Comparison of ENCODE assay signal across 25 mouse cellular contexts in the genomic region with DNA sequence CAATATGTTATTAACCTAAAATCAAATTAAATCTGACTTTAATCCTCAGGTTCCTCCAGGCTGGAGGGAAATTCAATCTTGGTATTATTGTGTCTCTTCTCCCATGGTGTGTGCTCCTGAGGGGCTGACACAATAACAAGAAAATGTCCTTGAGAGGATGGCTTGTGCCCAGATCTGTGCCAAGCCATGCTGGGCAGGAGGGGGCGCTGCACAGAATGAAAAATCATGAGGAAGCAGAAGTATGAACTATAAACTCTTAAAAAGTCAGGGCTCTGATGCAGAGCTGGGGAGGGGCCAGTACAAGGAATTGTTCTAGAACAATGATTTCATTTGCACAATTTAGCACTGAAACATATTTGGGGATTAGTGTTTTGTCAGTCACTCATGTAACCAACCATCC.
DNase-seq lines count a peak whose midpoint lies in the region; ATAC-seq and TF ChIP-seq lines count a peak whose summit lies in the region.
"Had no signal": no experiment of that assay in that cellular context is flagged by ENCODE, and none has a peak within 500 bp of the region (broad histone marks: within the 10 kb centered on the region; RNA-seq: fewer than 3 reads in every experiment).

No protein-coding gene starts in this region.

- WGBS in hindbrain, embryonic 12.5 days, result 67% methylated on average over 1 of the region's 1 CpGs

- no peaks in the 10 kb centered on the region for H3K4me1 ChIP-seq in CH12.LX (ENCODE audit: control insufficient read depth in 1 of 2, insufficient read depth in 2 of 2)
- H3K4me1 ChIP-seq in hindbrain, embryonic 12.5 days, result no peaks in the 10 kb centered on the region
- H3K4me1 ChIP-seq: embryonic facial prominence, embryonic 12.5 days; embryonic facial prominence, embryonic 15.5 days; heart, embryonic 10.5 days; hindbrain, embryonic 13.5 days had no signal

- H3K4me2 ChIP-seq in CH12.LX (ENCODE audit: insufficient read depth, low read depth, poor library complexity, severe bottlenecking), result no peak overlapping the region
- H3K4me2 ChIP-seq in hindbrain, embryonic 12.5 days (replicated peaks), result no peak overlapping the region
- H3K4me2 ChIP-seq: embryonic facial prominence, embryonic 12.5 days; embryonic facial prominence, embryonic 15.5 days; hindbrain, embryonic 13.5 days had no signal

- no peak overlapping the region for H3K4me3 ChIP-seq in CH12.LX (replicated peaks in 1 of 3; ENCODE audit: low read depth in 2 of 3, low read length in 2 of 3, poor library complexity in 1 of 3)
- no peak overlapping the region for H3K4me3 ChIP-seq in hindbrain, embryonic 12.5 days
- H3K4me3 ChIP-seq: embryonic facial prominence, embryonic 12.5 days; embryonic facial prominence, embryonic 15.5 days; gastrocnemius, adult 2 months; heart, adult 2 months; heart, embryonic 10.5 days; hindbrain, embryonic 13.5 days had no signal

- dilution Hi-C loops in CH12.LX (cut with MboI; ENCODE audit: extremely low pct_ligation_motif_present, extremely low pct_unique_long_range_greater_than_20kb, low sequenced_read_pairs), result no loop called here

- no peaks in the 10 kb centered on the region for H3K79me2 ChIP-seq in CH12.LX (replicated peaks; ENCODE audit: control insufficient read depth, extremely low read depth, insufficient read depth, poor library complexity, severe bottlenecking)

- TF ChIP-seq EP300 in CH12.LX (IDR thresholded peaks at IDR 0.05; ENCODE audit: low read length), result no peak

- H3K27ac ChIP-seq in CH12.LX (ENCODE audit: insufficient read depth, low read depth), result no peak overlapping the region
- no peak overlapping the region for H3K27ac ChIP-seq in hindbrain, embryonic 12.5 days
- H3K27ac ChIP-seq: embryonic facial prominence, embryonic 12.5 days; embryonic facial prominence, embryonic 15.5 days; gastrocnemius, adult 2 months; heart, adult 2 months; heart, embryonic 10.5 days; hindbrain, embryonic 13.5 days had no signal

- in situ Hi-C loops in CH12.LX (cut with MboI; ENCODE audit: low pct_ligation_motif_present, low pct_unique_long_range_greater_than_20kb, low sequenced_read_pairs), result loop anchor here (25.0 kb wide), 1 partner anchor 255 kb away; no protein-coding TSS in a partner anchor

- DNase-seq in CD4-positive, CD25-positive, alpha-beta regulatory T cell, adult 2 months (ENCODE audit: low read depth, low spot score), result peak; percentile 22
- DNase-seq in CH12.LX (ENCODE audit: extremely low read depth), result no peak
- peak; percentile 2 for DNase-seq in induced T-regulatory cell, adult 2 months (ENCODE audit: low read depth)
- no peak for DNase-seq in embryo, embryonic 11 days
- DNase-seq: adrenal gland, adult 8-10 months; adrenal gland, postnatal 25 days; cerebellum, adult 11-12 months; cerebellum, adult 8-10 months; cerebellum, postnatal 10 days; cerebellum, postnatal 36 days; forebrain, postnatal 0 days; gastrocnemius, adult 2 months; gastrocnemius, postnatal 14 days; heart, adult 2 months had no signal

- H3K36me3 ChIP-seq in CH12.LX (replicated peaks in 1 of 2; ENCODE audit: control insufficient read depth in 1 of 2, insufficient read depth in 1 of 2, low read length in 1 of 2), result no peaks in the 10 kb centered on the region
- no peaks in the 10 kb centered on the region for H3K36me3 ChIP-seq in hindbrain, embryonic 12.5 days
- H3K36me3 ChIP-seq: embryonic facial prominence, embryonic 12.5 days; embryonic facial prominence, embryonic 15.5 days; heart, embryonic 10.5 days; hindbrain, embryonic 13.5 days had no signal

- TF ChIP-seq RAD21 in CH12.LX (IDR thresholded peaks at IDR 0.05; ENCODE audit: low read depth, low read length), result no peak

- ATAC-seq in CD4-positive, CD25-positive, alpha-beta regulatory T cell, adult 4 months, result no peak
- no peak for ATAC-seq in hindbrain, embryonic 12.5 days (ENCODE audit: low FRiP score)
- ATAC-seq: activated CD4-positive, CD25-positive, alpha-beta regulatory T cell, adult 4 months; forebrain, embryonic 14.5 days; forebrain, postnatal 0 days; hindbrain, embryonic 16.5 days; inflammation-experienced regulatory T-cells, adult 6 months; intestine, embryonic 16.5 days had no signal

- peak in 1 of 2 experiments; percentile 31; a peak in 1 of 4 replicates for TF ChIP-seq CTCF in CH12.LX (conservative IDR thresholded peaks at IDR 0.05 in 1 of 2, IDR thresholded peaks at IDR 0.05 in 1 of 2; ENCODE audit: low read depth in 2 of 2, low read length in 2 of 2)

- H3K27me3 ChIP-seq in CH12.LX (replicated peaks), result peaks cover 71% of the 10 kb centered on the region
- H3K27me3 ChIP-seq in hindbrain, embryonic 12.5 days, result no peaks in the 10 kb centered on the region
- H3K27me3 ChIP-seq: embryonic facial prominence, embryonic 12.5 days; embryonic facial prominence, embryonic 15.5 days; hindbrain, embryonic 13.5 days had no signal

- peaks cover 9% of the 10 kb centered on the region for H3K9me3 ChIP-seq in CH12.LX (replicated peaks; ENCODE audit: low read length)
- no peaks in the 10 kb centered on the region for H3K9me3 ChIP-seq in hindbrain, embryonic 12.5 days (replicated peaks)
- H3K9me3 ChIP-seq: embryonic facial prominence, embryonic 12.5 days; embryonic facial prominence, embryonic 15.5 days; heart, embryonic 10.5 days; hindbrain, embryonic 13.5 days had no signal

- no peak for TF ChIP-seq POLR2A in CH12.LX (IDR thresholded peaks at IDR 0.05; ENCODE audit: low read depth, low read length)

- H3K9ac ChIP-seq in CH12.LX (ENCODE audit: insufficient read depth, low read depth), result no peak overlapping the region
- H3K9ac ChIP-seq in hindbrain, embryonic 12.5 days, result no peak overlapping the region
- H3K9ac ChIP-seq: embryonic facial prominence, embryonic 12.5 days; embryonic facial prominence, embryonic 15.5 days; forebrain, postnatal 0 days; hindbrain, embryonic 13.5 days had no signal

TF ChIP-seq in CH12.LX, 34 proteins besides CTCF, POLR2A, EP300 and RAD21:
- no peak for TF ChIP-seq ETS1 (conservative IDR thresholded peaks at IDR 0.05; ENCODE audit: low read depth, low read length)
- TF ChIP-seq SMC3 (IDR thresholded peaks at IDR 0.05; ENCODE audit: low read depth, low read length), result peak; percentile 16; the same call in 1 of the 2 replicates

Comparison
In these comparisons a context has a peak if more than half of its experiments do, and no peak if none do; other contexts are left out.
1. DNase-seq: peak in CD4-positive, CD25-positive, alpha-beta regulatory T cell, adult 2 months (single experiment) and induced T-regulatory cell, adult 2 months (single experiment); none in CH12.LX (single experiment) and embryo, embryonic 11 days (single experiment).